23 mouse cellular contexts compared by ENCODE assay signal in genomic region chr5:140078406-140078805, GRCm38 (mm10).
DNase-seq lines count a peak whose midpoint lies in the region; ATAC-seq lines count a peak whose summit lies in the region.
"Had no signal": no experiment of that assay in that cellular context is flagged by ENCODE, and none has a peak within 500 bp of the region (broad histone marks: within the 10 kb centered on the region; RNA-seq: fewer than 3 reads in every experiment).

No protein-coding gene starts in this region.

- H3K9me3 ChIP-seq in midbrain, embryonic 13.5 days, result no peaks in the 10 kb centered on the region
- H3K9me3 ChIP-seq in midbrain, embryonic 10.5 days (replicated peaks), result no peaks in the 10 kb centered on the region
- H3K9me3 ChIP-seq in limb, embryonic 10.5 days (replicated peaks), result no peaks in the 10 kb centered on the region
- H3K9me3 ChIP-seq: forebrain, embryonic 10.5 days; liver, embryonic 13.5 days had no signal

- peak overlapping the region; percentile 53 for H3K27ac ChIP-seq in midbrain, embryonic 13.5 days
- H3K27ac ChIP-seq in midbrain, embryonic 10.5 days (replicated peaks), result no peak overlapping the region
- H3K27ac ChIP-seq in limb, embryonic 10.5 days, result peak overlapping the region; percentile 46; the same call in 1 of the 2 replicates
- H3K27ac ChIP-seq: forebrain, embryonic 10.5 days; gastrocnemius, adult 2 months; kidney, postnatal 0 days; liver, embryonic 13.5 days had no signal

- H3K4me1 ChIP-seq in midbrain, embryonic 13.5 days (replicated peaks), result peaks cover 26% of the 10 kb centered on the region
- peaks cover 11% of the 10 kb centered on the region for H3K4me1 ChIP-seq in midbrain, embryonic 10.5 days
- H3K4me1 ChIP-seq in limb, embryonic 10.5 days, result peaks cover 45% of the 10 kb centered on the region
- H3K4me1 ChIP-seq: liver, embryonic 13.5 days had no signal

- no peak overlapping the region for H3K9ac ChIP-seq in midbrain, embryonic 13.5 days (replicated peaks)
- H3K9ac ChIP-seq: forebrain, postnatal 0 days; liver, embryonic 13.5 days; lung, embryonic 14.5 days had no signal

- WGBS in midbrain, embryonic 13.5 days, result 80% methylated on average over 3 of the region's 3 CpGs
- 93% methylated on average over 3 of the region's 3 CpGs for WGBS in midbrain, embryonic 10.5 days
- WGBS in limb, embryonic 10.5 days, result 78% methylated on average over 3 of the region's 3 CpGs

- no peak overlapping the region for H3K4me2 ChIP-seq in midbrain, embryonic 13.5 days (replicated peaks)
- H3K4me2 ChIP-seq: heart, embryonic 11.5 days; liver, embryonic 13.5 days; lung, embryonic 14.5 days had no signal

- H3K4me3 ChIP-seq in midbrain, embryonic 13.5 days (replicated peaks), result no peak overlapping the region
- no peak overlapping the region for H3K4me3 ChIP-seq in midbrain, embryonic 10.5 days
- no peak overlapping the region for H3K4me3 ChIP-seq in limb, embryonic 10.5 days
- H3K4me3 ChIP-seq: forebrain, embryonic 10.5 days; gastrocnemius, adult 2 months; liver, embryonic 13.5 days had no signal

- no peaks in the 10 kb centered on the region for H3K27me3 ChIP-seq in midbrain, embryonic 13.5 days
- no peaks in the 10 kb centered on the region for H3K27me3 ChIP-seq in midbrain, embryonic 10.5 days (ENCODE audit: low read depth, poor library complexity, severe bottlenecking)
- no peaks in the 10 kb centered on the region for H3K27me3 ChIP-seq in limb, embryonic 10.5 days (ENCODE audit: low read depth, poor library complexity, severe bottlenecking)
- H3K27me3 ChIP-seq: liver, embryonic 13.5 days had no signal

- ATAC-seq in midbrain, embryonic 13.5 days, result no peak
- ATAC-seq in frontal cortex, adult (ENCODE audit: low TSS enrichment), result no peak
- ATAC-seq: activated CD4-positive, CD25-positive, alpha-beta regulatory T cell, adult 4 months; forebrain, postnatal 0 days had no signal

- no peak for DNase-seq in midbrain, embryonic 10.5 days (ENCODE audit: low spot score)
- peak; percentile 20 for DNase-seq in adrenal gland, postnatal 25 days
- DNase-seq in limb, embryonic 10.5 days (ENCODE audit: low spot score), result no peak
- DNase-seq in urinary bladder, postnatal 36 days (ENCODE audit: low spot score in 2 of 2), result peak; percentile 41 to 55
- no peak for DNase-seq in kidney, postnatal 36 days
- DNase-seq: cerebellum, adult 11 months; cerebellum, postnatal 10 days; forebrain, postnatal 0 days; gastrocnemius, adult 2 months; heart, postnatal 10 days; kidney, adult 11 months; left cerebral cortex, postnatal 4 days; liver, embryonic 13.5 days; lung, embryonic 14.5 days; lung, postnatal 36 days; retina, postnatal 1 day; right cerebral cortex, postnatal 4 days had no signal

- H3K36me3 ChIP-seq in midbrain, embryonic 13.5 days, result 0 out of 2 replicates have a peak, but pooled peaks cover 4% of the 10 kb centered on the region
- H3K36me3 ChIP-seq in midbrain, embryonic 10.5 days, result peaks cover 35% of the 10 kb centered on the region
- H3K36me3 ChIP-seq in limb, embryonic 10.5 days, result peaks cover 40% of the 10 kb centered on the region

Comparison
In these comparisons a context has a peak if more than half of its experiments do, and no peak if none do; other contexts are left out.
1. DNase-seq: peak in adrenal gland, postnatal 25 days (single experiment) and urinary bladder, postnatal 36 days (2 of 2); none in midbrain, embryonic 10.5 days (single experiment), limb, embryonic 10.5 days (single experiment) and kidney, postnatal 36 days (0 of 2).